Mouse (Mus musculus) stomach, postnatal 0 days (tissue): ENCODE results near the gene Car11.

Experiments used
- CTCF ChIP-seq: IDR thresholded peaks from 2 replicates; pipeline ENCODE4 v1.5.1; 2016; ENCODE audit warnings: antibody characterized with exemption, low read depth, mild to moderate bottlenecking, moderate library complexity
- EP300 ChIP-seq: optimal IDR thresholded peaks from 2 replicates; pipeline ENCODE3; 2016; ENCODE audit warnings: antibody characterized with exemption

DNA sequence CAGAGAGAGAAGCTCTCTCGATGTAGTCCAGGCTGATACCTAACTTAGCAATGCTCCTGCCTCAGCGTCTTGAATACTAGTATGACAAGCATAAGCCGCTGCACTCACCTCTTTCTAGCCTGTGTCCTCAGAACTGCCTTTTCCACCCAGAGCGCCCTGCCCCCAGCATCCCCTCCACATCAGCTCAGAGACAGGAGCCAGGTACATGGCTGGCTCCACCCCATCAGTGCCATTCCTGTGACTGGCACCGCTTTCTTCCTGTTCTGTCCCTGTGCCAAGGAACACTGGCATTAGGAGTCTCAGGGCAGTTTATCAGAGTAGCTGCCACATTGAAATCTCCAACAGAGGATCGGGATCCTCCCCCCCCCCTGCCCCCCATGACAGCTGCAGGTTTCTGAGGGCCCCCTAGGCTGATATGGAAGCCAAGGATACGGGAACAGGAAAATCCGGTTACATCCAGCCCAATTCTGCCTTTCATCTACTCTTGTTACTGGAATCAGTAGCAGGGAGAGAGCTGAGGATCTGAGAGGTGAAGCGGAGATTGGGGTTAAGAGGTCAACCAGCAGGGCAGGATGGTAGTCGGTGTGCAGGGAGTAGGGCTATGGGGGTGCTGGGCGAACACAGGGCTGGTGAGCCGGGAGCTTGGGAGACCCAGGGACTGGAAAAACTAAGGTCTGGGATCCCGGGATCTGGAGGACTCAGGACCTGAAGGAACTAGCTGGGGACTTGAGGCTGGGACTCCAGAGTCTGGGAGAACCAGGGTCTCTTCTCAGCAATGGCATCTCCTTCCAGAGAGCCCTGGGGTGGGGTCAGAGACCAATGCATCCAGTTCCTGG, 34.1 kb upstream of the Car11 start:
- no peak for TF ChIP-seq CTCF
- no peak for TF ChIP-seq EP300
